Mouse (Mus musculus): ENCODE measurements around the gene Meig1. TPM values are rescaled to one million over a fixed set of nuclear protein-coding genes. Genes with fewer than 3 reads are reported as not detected.
"Not testable (repeated sequence)": the region's sequence is repeated elsewhere in the genome, so short reads cannot be mapped to it uniquely, and the experiment has no call there.

The Meig1 gene
- total and polyA plus RNA-seq, 3 experiments: not detected

- Histone ChIP-seq H3K9me3 (replicated peaks) (no peaks in the 10 kb centered on the region), H3K27me3 (ENCODE audit: insufficient read depth, low read length) (peaks cover 33% of the 10 kb centered on the region), H3K4me1 (ENCODE audit: insufficient read depth, low read depth, low read length) (peaks cover 13% of the 10 kb centered on the region), H3K36me3 (replicated peaks) (no peaks in the 10 kb centered on the region), H3K4me3 (ENCODE audit: low read depth, low read length) (no peak overlapping the region)
- no peak for DNase-seq (ENCODE audit: low spot score)
- no peak for ATAC-seq (ENCODE audit: extremely low read depth, insufficient number of reproducible peaks, low FRiP score, poor library complexity, severe bottlenecking)
- TF ChIP-seq POLR2AphosphoS5 (IDR thresholded peaks at IDR 0.05; ENCODE audit: insufficient replicate concordance, low read depth, low read length) (no peak), GATA2 (IDR thresholded peaks at IDR 0.05; ENCODE audit: borderline replicate concordance, low read depth, low read length) (no peak), TAL1 (conservative IDR thresholded peaks at IDR 0.05; ENCODE audit: low read depth, low read length) (no peak), GATA1 (IDR thresholded peaks at IDR 0.05; ENCODE audit: borderline replicate concordance, low read length) (no peak), CTCF (IDR thresholded peaks at IDR 0.05; ENCODE audit: low read depth, low read length) (no peak)
These were observed 6.8 kb downstream of the Meig1 start for GRCm38 (mm10) chr2:3415676-3416075.

- ATAC-seq (ENCODE audit: extremely low read depth, insufficient number of reproducible peaks, low FRiP score, poor library complexity, severe bottlenecking) (peak; percentile 40; the same call in 1 of the 2 replicates), DNase-seq (ENCODE audit: low spot score) (no peak)
- Histone ChIP-seq H3K27me3 (ENCODE audit: insufficient read depth, low read length) (peaks cover 36% of the 10 kb centered on the region), H3K36me3 (replicated peaks) (no peaks in the 10 kb centered on the region), H3K9me3 (replicated peaks) (no peaks in the 10 kb centered on the region), H3K4me1 (ENCODE audit: insufficient read depth, low read depth, low read length) (peaks cover 12% of the 10 kb centered on the region), H3K4me3 (ENCODE audit: low read depth, low read length) (no peak overlapping the region)
- TF ChIP-seq CTCF (IDR thresholded peaks at IDR 0.05; ENCODE audit: low read depth, low read length) (peak; percentile 78), POLR2AphosphoS5 (IDR thresholded peaks at IDR 0.05; ENCODE audit: insufficient replicate concordance, low read depth, low read length) (no peak), GATA1 (IDR thresholded peaks at IDR 0.05; ENCODE audit: borderline replicate concordance, low read length) (no peak), TAL1 (conservative IDR thresholded peaks at IDR 0.05; ENCODE audit: low read depth, low read length) (no peak), GATA2 (IDR thresholded peaks at IDR 0.05; ENCODE audit: borderline replicate concordance, low read depth, low read length) (no peak)
These were observed 8.2 kb downstream of the Meig1 start for GRCm38 (mm10) chr2:3414241-3414640.

GRCm38 (mm10) chr2:3407756-3408155 lies 14.7 kb downstream of the Meig1 start:
- H3K27me3 ChIP-seq (ENCODE audit: insufficient read depth, low read length): peaks cover 30% of the 10 kb centered on the region; the same call in 1 of the 2 replicates
- H3K9me3 ChIP-seq (replicated peaks): no peaks in the 10 kb centered on the region
- TF ChIP-seq GATA2 (IDR thresholded peaks at IDR 0.05; ENCODE audit: borderline replicate concordance, low read depth, low read length) (no peak), GATA1 (IDR thresholded peaks at IDR 0.05; ENCODE audit: borderline replicate concordance, low read length) (no peak), TAL1 (conservative IDR thresholded peaks at IDR 0.05; ENCODE audit: low read depth, low read length) (no peak), POLR2AphosphoS5 (IDR thresholded peaks at IDR 0.05; ENCODE audit: insufficient replicate concordance, low read depth, low read length) (no peak), CTCF (IDR thresholded peaks at IDR 0.05; ENCODE audit: low read depth, low read length) (no peak)
- no peak overlapping the region for H3K4me3 ChIP-seq (ENCODE audit: low read depth, low read length)
- DNase-seq (ENCODE audit: low spot score) (no peak), ATAC-seq (ENCODE audit: extremely low read depth, insufficient number of reproducible peaks, low FRiP score, poor library complexity, severe bottlenecking) (no peak)
- no peaks in the 10 kb centered on the region for H3K36me3 ChIP-seq (replicated peaks)
- H3K4me1 ChIP-seq (ENCODE audit: insufficient read depth, low read depth, low read length): no peaks in the 10 kb centered on the region

- TF ChIP-seq TAL1 (conservative IDR thresholded peaks at IDR 0.05; ENCODE audit: low read depth, low read length) (no peak), GATA2 (IDR thresholded peaks at IDR 0.05; ENCODE audit: borderline replicate concordance, low read depth, low read length) (no peak), CTCF (IDR thresholded peaks at IDR 0.05; ENCODE audit: low read depth, low read length) (no peak), POLR2AphosphoS5 (IDR thresholded peaks at IDR 0.05; ENCODE audit: insufficient replicate concordance, low read depth, low read length) (no peak), GATA1 (IDR thresholded peaks at IDR 0.05; ENCODE audit: borderline replicate concordance, low read length) (no peak)
These were observed 16.5 kb downstream of the Meig1 start for GRCm38 (mm10) chr2:3405981-3406380.

GRCm38 (mm10) chr2:3397110-3397509 lies 25.3 kb downstream of the Meig1 start, which contains the start of gene Olah:
Olah (minus strand) TSS chr2:3397210.
- H3K36me3 ChIP-seq (replicated peaks); H3K27me3 ChIP-seq (ENCODE audit: insufficient read depth, low read length); DNase-seq (ENCODE audit: low spot score); ATAC-seq (ENCODE audit: extremely low read depth, insufficient number of reproducible peaks, low FRiP score, poor library complexity, severe bottlenecking); H3K4me1 ChIP-seq (ENCODE audit: insufficient read depth, low read depth, low read length); H3K9me3 ChIP-seq (replicated peaks); H3K4me3 ChIP-seq (ENCODE audit: low read depth, low read length): not testable (repeated sequence)

More at GRCm38 (mm10) chr2:3405981-3406380, 16.5 kb downstream of the Meig1 start:
- Histone ChIP-seq H3K27me3 (ENCODE audit: insufficient read depth, low read length) (peaks cover 26% of the 10 kb centered on the region; the same call in 1 of the 2 replicates), H3K4me1 (ENCODE audit: insufficient read depth, low read depth, low read length) (no peaks in the 10 kb centered on the region), H3K9me3 (replicated peaks) (no peaks in the 10 kb centered on the region), H3K36me3 (replicated peaks) (no peaks in the 10 kb centered on the region), H3K4me3 (ENCODE audit: low read depth, low read length) (no peak overlapping the region)
- no peak for DNase-seq (ENCODE audit: low spot score)
- no peak for ATAC-seq (ENCODE audit: extremely low read depth, insufficient number of reproducible peaks, low FRiP score, poor library complexity, severe bottlenecking)

GRCm38 (mm10) chr2:3391945-3392344 lies 30.5 kb downstream of the Meig1 start:
- ATAC-seq (ENCODE audit: extremely low read depth, insufficient number of reproducible peaks, low FRiP score, poor library complexity, severe bottlenecking): no peak
- Histone ChIP-seq H3K4me3 (ENCODE audit: low read depth, low read length) (no peak overlapping the region), H3K36me3 (replicated peaks) (no peaks in the 10 kb centered on the region), H3K4me1 (ENCODE audit: insufficient read depth, low read depth, low read length) (no peaks in the 10 kb centered on the region), H3K9me3 (replicated peaks) (no peaks in the 10 kb centered on the region), H3K27me3 (ENCODE audit: insufficient read depth, low read length) (no peaks in the 10 kb centered on the region; the same call in 1 of the 2 replicates)
- TF ChIP-seq POLR2AphosphoS5 (IDR thresholded peaks at IDR 0.05; ENCODE audit: insufficient replicate concordance, low read depth, low read length): no peak
- TF ChIP-seq CTCF (IDR thresholded peaks at IDR 0.05; ENCODE audit: low read depth, low read length): no peak
- no peak for TF ChIP-seq TAL1 (conservative IDR thresholded peaks at IDR 0.05; ENCODE audit: low read depth, low read length)
- TF ChIP-seq GATA2 (IDR thresholded peaks at IDR 0.05; ENCODE audit: borderline replicate concordance, low read depth, low read length): no peak
- TF ChIP-seq GATA1 (IDR thresholded peaks at IDR 0.05; ENCODE audit: borderline replicate concordance, low read length): no peak
- no peak for DNase-seq (ENCODE audit: low spot score)

All from G1E (cell line).